Mouse (Mus musculus) embryonic facial prominence, embryonic 11.5 days (tissue): ENCODE results near the gene Drg2. TPM values are rescaled to one million over a fixed set of nuclear protein-coding genes. Genes with fewer than 3 reads are reported as not detected.

Experiments used
- ATAC-seq: fragments of 200-750 bp; cut with Nextera tagmentation; replicated peaks from 2 replicates; pipeline ENCODE4 v1.8.0; 2017; ENCODE audit warnings: low read depth; ENCODE audit not compliant: insufficient number of reproducible peaks, low FRiP score, low TSS enrichment
- DNase-seq: peaks from one replicate; pipeline ENCODE4 v3.0.0-alpha.2; 2015; ENCODE audit warnings: low spot score
- H3K27ac ChIP-seq: fragments of 300-500 bp; sonication (generic); replicated peaks from 2 replicates; pipeline ENCODE4 v1.5.1; 2014; ENCODE audit warnings: mild to moderate bottlenecking, low read depth, low read length, control low read depth
- H3K27me3 ChIP-seq: fragments of 300-500 bp; sonication (generic); 2 replicates; pipeline ENCODE4 v1.6.1; 2014; ENCODE audit warnings: mild to moderate bottlenecking, low read length, moderate library complexity, mixed read lengths; ENCODE audit not compliant: control insufficient read depth, insufficient read depth
- H3K36me3 ChIP-seq: fragments of 300-500 bp; sonication (generic); replicated peaks from 2 replicates; pipeline ENCODE4 v1.6.1; 2014; ENCODE audit warnings: low read depth, mild to moderate bottlenecking, low read length, moderate library complexity, mixed read lengths; ENCODE audit not compliant: control insufficient read depth, insufficient read depth
- H3K4me1 ChIP-seq: fragments of 300-500 bp; sonication (generic); 2 replicates; pipeline ENCODE4 v1.6.1; 2014; ENCODE audit warnings: low read length, mixed read lengths; ENCODE audit not compliant: control insufficient read depth, insufficient read depth
- H3K4me2 ChIP-seq: fragments of 300-500 bp; sonication (generic); 2 replicates; pipeline ENCODE4 v1.6.1; 2014; ENCODE audit warnings: low read depth, mild to moderate bottlenecking, control low read depth, low read length, moderate library complexity
- H3K4me3 ChIP-seq: fragments of 300-500 bp; sonication (generic); 2 replicates; pipeline ENCODE4 v1.5.1; 2014; ENCODE audit warnings: low read depth, low read length, control low read depth
- H3K9ac ChIP-seq: fragments of 300-500 bp; sonication (generic); replicated peaks from 2 replicates; pipeline ENCODE4 v1.6.1; 2014; ENCODE audit warnings: mild to moderate bottlenecking, control low read depth, low read length
- H3K9me3 ChIP-seq: fragments of 300-500 bp; sonication (generic); replicated peaks from 2 replicates; pipeline ENCODE4 v1.6.1; 2016; ENCODE audit warnings: mild to moderate bottlenecking, low read length, inconsistent platforms, mixed read lengths; ENCODE audit not compliant: control insufficient read depth
- WGBS: fragments of 180-500 bp; shearing (Covaris S2); extraction: QIAGEN DNeasy Blood & Tissue Kit; methylation state at CpG from one replicate; pipeline ENCODE4 v1.1.7; 2014; 5-methylcytosine and 5-hydroxymethylcytosine counted together
- polyA plus RNA-seq: library from polyadenylated mRNA; unstranded; fragments of >200 nt; fragmentation: Nextera tagmentation; extraction: Ambion mirVana; gene quantifications from 2 replicates; pipeline ENCODE4 v1.2.1, GENCODE M21; 2014

The Drg2 gene
- polyA plus RNA-seq, 1 experiment from 2014 or later: 124 TPM

- Histone ChIP-seq H3K36me3 (no peaks in the 10 kb centered on the region), H3K27me3 (peaks cover 9% of the 10 kb centered on the region), H3K9ac (no peak overlapping the region; the same call in 1 of the 2 replicates), H3K4me1 (peaks cover 3% of the 10 kb centered on the region; the same call in 1 of the 2 replicates), H3K9me3 (no peaks in the 10 kb centered on the region), H3K4me2 (peak overlapping the region; percentile 59), H3K4me3 (peak overlapping the region; percentile 32), H3K27ac (no peak overlapping the region)
- DNase-seq (peak; percentile 31), ATAC-seq (no peak)
- WGBS: 5% methylated on average over 11 of the region's 11 CpGs
Measured at GRCm38 (mm10) chr11:60508950-60509349, 54.6 kb downstream of the Drg2 start.

- H3K9ac ChIP-seq: peak overlapping the region; percentile 32
- peaks cover 3% of the 10 kb centered on the region; the same call in 1 of the 2 replicates for H3K4me1 ChIP-seq
- H3K27ac ChIP-seq: no peak overlapping the region
- peak overlapping the region; percentile 59 for H3K4me2 ChIP-seq
- H3K36me3 ChIP-seq: no peaks in the 10 kb centered on the region
- peak overlapping the region; percentile 32 for H3K4me3 ChIP-seq
- DNase-seq (peak; percentile 60), ATAC-seq (0 out of 2 replicates have a peak, but pooled peaks have one; percentile 29)
- under 1% methylated on average over 25 of the region's 25 CpGs for WGBS
- peaks cover 9% of the 10 kb centered on the region for H3K27me3 ChIP-seq
- H3K9me3 ChIP-seq: no peaks in the 10 kb centered on the region
Measured at GRCm38 (mm10) chr11:60509500-60509899, 55.1 kb downstream of the Drg2 start.

- Histone ChIP-seq H3K36me3 (no peaks in the 10 kb centered on the region), H3K9me3 (no peaks in the 10 kb centered on the region), H3K9ac (no peak overlapping the region), H3K4me2 (no peak overlapping the region), H3K27me3 (peaks cover 9% of the 10 kb centered on the region), H3K4me3 (no peak overlapping the region), H3K4me1 (peaks cover 3% of the 10 kb centered on the region; the same call in 1 of the 2 replicates), H3K27ac (no peak overlapping the region)
- WGBS: 87% methylated on average over 1 of the region's 1 CpGs
- DNase-seq (no peak), ATAC-seq (no peak)
Measured at GRCm38 (mm10) chr11:60511893-60512292, 57.5 kb downstream of the Drg2 start.

- Histone ChIP-seq H3K4me2 (no peak overlapping the region), H3K36me3 (no peaks in the 10 kb centered on the region), H3K27ac (no peak overlapping the region), H3K4me1 (peaks cover 3% of the 10 kb centered on the region; the same call in 1 of the 2 replicates), H3K9ac (no peak overlapping the region), H3K9me3 (no peaks in the 10 kb centered on the region), H3K27me3 (peaks cover 9% of the 10 kb centered on the region), H3K4me3 (no peak overlapping the region)
- no peak for ATAC-seq
- DNase-seq: no peak
- 67% methylated on average over 2 of the region's 2 CpGs for WGBS
Measured at GRCm38 (mm10) chr11:60512520-60512919, 58.1 kb downstream of the Drg2 start.

- H3K27ac ChIP-seq: no peak overlapping the region
- peak; percentile 19 for DNase-seq
- no peaks in the 10 kb centered on the region for H3K4me1 ChIP-seq
- 52% methylated on average over 2 of the region's 2 CpGs for WGBS
- no peak for ATAC-seq
- no peak overlapping the region for H3K9ac ChIP-seq
- H3K27me3 ChIP-seq: peaks cover 5% of the 10 kb centered on the region; the same call in 1 of the 2 replicates
- H3K9me3 ChIP-seq: no peaks in the 10 kb centered on the region
- H3K36me3 ChIP-seq: no peaks in the 10 kb centered on the region
- no peak overlapping the region for H3K4me3 ChIP-seq
- no peak overlapping the region for H3K4me2 ChIP-seq
Measured at GRCm38 (mm10) chr11:60514941-60515340, 60.5 kb downstream of the Drg2 start.

- Histone ChIP-seq H3K4me2 (no peak overlapping the region), H3K27me3 (no peaks in the 10 kb centered on the region), H3K36me3 (no peaks in the 10 kb centered on the region), H3K9ac (no peak overlapping the region), H3K27ac (no peak overlapping the region), H3K4me1 (no peaks in the 10 kb centered on the region), H3K9me3 (no peaks in the 10 kb centered on the region), H3K4me3 (no peak overlapping the region)
- WGBS: 72% methylated on average over 4 of the region's 4 CpGs
- DNase-seq (no peak), ATAC-seq (no peak)
Measured at GRCm38 (mm10) chr11:60518305-60518704, 63.9 kb downstream of the Drg2 start.

Other genes with a start within 250 kb of the Drg2 start
- 45.1 and 46.7 TPM in 2 replicates for gene Srebf1, start 232.0 kb upstream of the Drg2 start, polyA plus RNA-seq
- gene Tom1l2, start 101.7 kb upstream of the Drg2 start, polyA plus RNA-seq: 9.0 and 11.5 TPM in 2 replicates
- gene Drc3, start 101.3 kb upstream of the Drg2 start, polyA plus RNA-seq: 1.3 and 2.2 TPM in 2 replicates
- 26.5 and 27.3 TPM in 2 replicates for gene Gid4, start 37.4 kb upstream of the Drg2 start, polyA plus RNA-seq
- gene Atpaf2, start 36.1 kb upstream of the Drg2 start, polyA plus RNA-seq: 47.9 and 53.1 TPM in 2 replicates
- gene Myo15, start 14.7 kb downstream of the Drg2 start, polyA plus RNA-seq: 0.24 and 0.25 TPM in 2 replicates
- gene Alkbh5, start 81.8 kb downstream of the Drg2 start, polyA plus RNA-seq: 31.4 and 31.5 TPM in 2 replicates
- gene Llgl1, start 245.1 kb downstream of the Drg2 start, polyA plus RNA-seq: 67.8 and 79.1 TPM in 2 replicates